Mouse (Mus musculus) lung, postnatal 4 days (tissue): ENCODE measurements at regions not wholly inside any gene's neighbourhood (a gene's known extent, or its start where the extent isn't known, plus 50 kb on each side); places are given as distances from the start of the nearest gene placed in this dataset.
A peak's percentile ranks its signal among the peaks of the same experiment; 100 is the strongest.

ENCODE experiments used
- DNase-seq, 2 experiments: peaks; one replicate each; pipeline ENCODE4 v3.0.0; 2021

DNA sequence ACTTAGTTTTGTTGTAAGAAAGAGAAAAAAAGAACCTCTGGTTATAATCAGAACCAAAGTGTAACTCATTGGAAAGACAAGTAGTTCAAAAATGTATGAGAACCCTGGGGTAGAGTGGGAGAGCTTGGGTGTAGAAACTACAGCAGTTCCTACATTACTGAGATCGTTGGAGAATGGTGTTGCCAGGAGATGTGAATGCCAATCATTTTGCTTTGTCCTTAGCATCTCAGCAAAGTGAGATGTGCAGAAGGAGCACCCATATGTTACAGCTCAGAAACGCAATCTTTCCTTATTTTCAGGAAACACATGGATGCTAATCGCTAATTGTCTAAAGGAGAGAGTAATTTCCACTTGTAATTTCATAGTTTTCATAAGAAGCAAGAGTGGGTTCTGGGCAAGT, 286.2 kb upstream of the Mctp2 start:
- DNase-seq, result no peak

DNA sequence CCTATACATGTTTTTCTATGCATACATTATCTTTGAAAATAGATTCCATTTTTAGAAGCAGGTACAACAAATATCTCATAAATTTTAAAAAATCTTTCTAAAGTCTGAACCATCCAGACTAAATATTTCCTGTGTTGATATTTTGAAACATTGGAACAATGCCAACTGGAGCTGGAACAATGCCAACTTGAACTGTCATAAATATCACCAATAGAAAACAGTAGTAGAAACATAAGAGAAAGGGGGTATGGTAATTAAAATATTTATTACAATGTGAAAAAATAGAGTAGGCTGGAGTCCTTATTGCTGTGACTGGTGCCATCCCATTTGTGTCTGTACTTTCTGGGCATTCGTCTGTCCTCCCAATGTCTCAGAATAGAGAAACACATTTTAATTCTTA, 286.9 kb upstream of the Mctp2 start:
- DNase-seq, result peak in 1 of 2 experiments; percentile 7

DNA sequence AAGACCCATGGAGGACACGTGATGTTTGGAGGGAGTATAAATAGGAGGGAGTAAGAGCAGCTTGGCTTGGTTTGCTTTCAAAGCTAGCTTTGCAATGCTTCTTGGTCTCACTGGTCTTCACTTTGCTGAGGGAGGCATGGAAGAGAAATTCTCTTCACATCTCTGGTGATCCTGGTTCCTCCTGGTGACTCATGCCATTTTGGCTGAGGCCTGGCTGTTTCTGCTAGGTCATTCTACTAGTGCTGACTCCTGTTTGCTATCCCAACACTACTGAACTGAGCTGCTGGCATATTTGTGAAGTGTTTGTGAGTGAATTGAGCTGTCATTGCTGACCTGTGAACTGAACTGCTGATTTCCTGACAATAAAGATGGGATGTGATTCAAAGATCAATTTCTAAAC, 288.3 kb upstream of the Mctp2 start:
- DNase-seq, result no peak

DNA sequence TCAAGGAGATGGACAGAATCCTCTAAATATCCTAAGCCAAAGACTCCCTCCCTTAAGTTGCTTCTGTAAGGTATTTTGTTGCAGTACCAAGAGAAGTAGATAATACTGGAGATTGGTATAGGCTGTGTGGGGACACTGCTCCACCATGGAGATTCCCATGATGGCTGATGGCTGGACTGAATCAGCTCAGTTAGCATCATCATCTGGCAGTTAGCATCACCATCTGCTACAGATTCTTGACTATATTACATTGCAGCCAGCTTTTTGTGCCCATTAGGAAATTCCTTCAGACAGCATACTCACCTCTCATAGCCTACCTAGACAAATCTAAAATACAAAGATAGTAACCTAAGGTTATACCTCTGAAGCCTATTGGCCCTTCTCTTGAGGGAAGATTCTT, 290.6 kb upstream of the Mctp2 start:
- no peak for DNase-seq

DNA sequence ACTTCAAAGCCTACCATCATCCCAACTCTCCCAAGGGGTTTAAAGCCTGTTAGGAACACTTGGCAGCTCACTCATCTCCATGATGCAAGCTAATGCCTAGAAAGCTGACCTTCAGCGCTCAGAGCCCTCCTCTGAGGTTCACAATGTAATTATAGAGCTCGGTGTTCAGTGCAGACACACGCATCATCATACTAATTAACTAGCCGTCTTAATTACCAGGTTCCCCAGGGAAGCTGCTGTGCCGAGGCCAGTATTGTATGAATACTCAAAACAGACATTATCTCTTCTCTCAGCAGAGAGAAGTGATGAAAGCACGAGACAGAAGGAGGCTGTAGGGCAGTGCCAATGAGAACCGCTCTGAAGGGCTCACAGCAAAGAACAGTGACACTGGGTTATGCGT, 295.5 kb upstream of the Mctp2 start:
- DNase-seq, result no peak

DNA sequence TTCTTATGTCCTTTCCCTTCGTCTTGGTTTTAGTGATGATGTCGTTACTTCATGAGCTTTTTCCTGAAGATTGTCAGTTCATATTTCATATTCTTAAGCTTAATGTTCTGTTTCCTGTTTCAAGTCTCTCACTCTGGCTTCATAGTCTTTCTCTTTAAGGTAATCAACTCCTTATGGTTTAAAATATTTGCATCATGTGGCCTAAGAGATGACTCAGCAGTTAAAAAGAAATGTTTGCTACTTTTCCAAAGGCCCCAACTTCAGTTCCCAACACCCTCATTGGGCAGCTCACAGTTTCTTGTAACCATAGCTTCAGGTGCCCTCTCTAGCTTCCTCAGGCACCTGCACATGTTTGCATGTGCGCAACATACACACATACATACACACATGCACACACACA, 303.4 kb upstream of the Mctp2 start:
- DNase-seq, result no peak

DNA sequence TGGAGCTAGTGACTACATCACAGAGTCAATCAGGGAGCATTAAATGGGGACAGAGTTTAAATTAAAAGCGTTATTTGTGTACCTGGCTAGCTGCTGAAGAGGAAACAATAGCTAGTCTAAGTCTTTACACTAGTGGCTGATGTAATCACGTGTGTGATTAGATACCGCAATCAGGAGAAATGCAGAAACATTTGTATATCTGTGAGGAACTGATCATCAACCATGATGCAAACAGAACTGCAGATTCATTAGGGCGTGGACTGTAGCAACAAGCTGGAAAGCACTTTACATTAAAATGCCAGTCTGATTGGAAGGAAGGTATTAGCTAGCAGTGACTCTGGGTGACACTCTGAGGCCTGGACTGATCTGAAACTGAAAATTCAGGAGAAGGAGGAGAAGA, 308.8 kb upstream of the Mctp2 start:
- no peak for DNase-seq

DNA sequence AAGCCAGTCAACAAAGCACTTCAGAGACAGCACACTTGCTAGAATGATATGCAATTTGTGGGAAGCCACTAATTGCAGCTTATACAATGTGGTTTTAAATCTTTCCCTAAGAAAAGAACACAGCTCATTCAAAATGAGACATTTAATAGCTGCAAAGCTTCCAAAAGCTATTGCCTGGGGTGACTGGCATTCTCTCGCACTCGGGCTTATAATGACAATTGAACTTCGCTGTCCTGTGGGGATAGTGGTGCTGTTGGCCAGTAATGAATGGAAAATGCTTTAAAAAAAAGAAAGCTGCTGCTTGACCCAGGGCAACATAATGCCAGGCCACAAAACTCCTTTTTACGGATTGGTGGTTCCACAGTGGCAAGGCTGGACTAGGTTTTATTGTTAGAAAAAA, 321.0 kb upstream of the Mctp2 start:
- DNase-seq, result no peak

DNA sequence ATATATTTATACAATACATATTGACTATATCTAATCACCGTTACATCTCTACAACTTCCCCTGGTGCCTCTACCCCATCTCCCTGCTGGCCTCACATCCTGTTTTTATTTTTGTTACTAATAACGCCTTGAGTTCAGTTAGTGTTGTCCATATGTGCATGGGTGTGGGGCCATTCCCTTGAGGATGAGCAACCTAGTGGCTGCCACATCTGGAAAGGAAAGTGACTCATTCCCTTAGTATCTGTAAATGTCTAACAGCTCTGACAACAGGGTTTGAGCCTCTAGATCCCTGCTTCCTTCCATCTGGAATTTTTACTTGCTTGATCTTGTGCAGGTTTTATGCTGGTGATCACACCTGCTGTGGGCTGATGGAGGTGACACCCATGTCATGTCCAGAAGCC, 333.2 kb upstream of the Mctp2 start:
- DNase-seq, result no peak

DNA sequence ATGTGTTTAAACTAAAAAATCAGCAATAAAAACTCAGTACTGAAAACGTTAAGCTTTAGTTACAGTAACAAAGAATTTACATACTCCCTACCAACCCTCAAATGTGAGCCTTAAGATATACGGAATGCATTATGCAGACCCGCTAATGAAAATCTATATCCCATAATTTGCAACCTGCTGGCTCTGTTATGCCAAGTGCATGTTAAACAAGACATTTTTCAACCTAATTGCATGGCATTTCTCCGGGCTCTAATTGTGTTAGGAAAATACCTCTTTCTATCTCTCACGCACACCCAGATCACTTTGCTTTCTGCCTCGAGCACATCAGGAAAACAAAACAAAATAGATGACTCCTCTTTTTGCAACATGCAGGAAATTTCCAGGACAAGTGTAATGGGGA, 368.6 kb upstream of the Mctp2 start:
- no peak for DNase-seq

DNA sequence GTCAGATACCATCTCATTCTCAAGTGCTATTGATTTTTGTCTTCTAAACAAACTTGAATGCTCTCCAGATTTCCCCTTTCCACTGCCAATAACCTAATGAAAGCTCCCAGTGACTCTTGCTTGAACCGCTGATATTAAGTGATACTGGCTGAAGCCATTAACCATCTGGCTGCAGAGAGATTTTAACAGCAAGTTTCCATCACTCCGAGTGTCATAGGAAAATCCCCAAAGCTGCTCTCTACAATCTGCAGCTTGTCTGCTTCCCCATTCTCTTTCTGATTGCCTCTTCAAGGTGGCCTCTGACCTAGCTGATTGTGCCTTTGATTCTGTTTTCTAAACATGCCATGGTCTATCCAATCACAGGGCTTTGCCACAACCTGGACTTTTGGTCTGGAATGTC, 379.4 kb upstream of the Mctp2 start:
- DNase-seq, result no peak

DNA sequence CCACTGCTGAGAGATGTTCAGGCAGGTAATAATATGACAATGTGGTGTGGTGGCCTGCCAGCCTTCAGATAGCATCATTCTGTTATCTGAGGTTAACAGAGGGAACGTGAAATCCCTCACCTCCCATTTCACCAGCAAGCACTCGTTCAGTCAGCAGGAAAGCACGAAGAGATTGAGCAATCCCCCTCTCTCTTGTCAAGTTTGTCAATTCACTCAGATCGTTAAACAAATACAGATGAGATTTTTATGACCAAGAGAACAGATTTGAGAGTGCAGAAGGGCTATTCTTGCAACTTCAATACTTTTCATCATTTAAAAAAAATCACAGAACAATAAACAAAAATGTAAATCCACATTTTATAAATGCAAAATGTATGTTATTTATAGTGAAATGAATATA, 380.9 kb upstream of the Mctp2 start:
- DNase-seq, result no peak

DNA sequence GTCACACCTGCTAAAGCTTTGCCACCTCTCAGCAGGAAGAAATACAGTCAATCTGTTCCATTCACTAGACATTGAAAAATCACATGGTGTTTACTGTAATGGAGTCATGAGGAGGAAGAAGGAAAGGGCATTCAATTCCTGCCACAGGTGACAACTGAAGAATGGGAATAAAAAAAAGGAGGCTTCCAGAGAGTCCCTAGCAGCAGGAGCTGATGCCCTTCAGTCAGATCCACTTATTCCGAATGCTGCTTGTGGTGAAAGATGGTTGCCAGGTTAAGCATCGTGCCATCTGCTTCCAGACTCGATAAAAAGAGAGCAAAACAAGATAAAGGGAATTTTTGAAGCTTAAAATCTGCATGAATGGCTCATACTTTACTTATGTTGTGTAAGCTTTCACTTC, 385.0 kb upstream of the Mctp2 start:
- DNase-seq, result no peak

DNA sequence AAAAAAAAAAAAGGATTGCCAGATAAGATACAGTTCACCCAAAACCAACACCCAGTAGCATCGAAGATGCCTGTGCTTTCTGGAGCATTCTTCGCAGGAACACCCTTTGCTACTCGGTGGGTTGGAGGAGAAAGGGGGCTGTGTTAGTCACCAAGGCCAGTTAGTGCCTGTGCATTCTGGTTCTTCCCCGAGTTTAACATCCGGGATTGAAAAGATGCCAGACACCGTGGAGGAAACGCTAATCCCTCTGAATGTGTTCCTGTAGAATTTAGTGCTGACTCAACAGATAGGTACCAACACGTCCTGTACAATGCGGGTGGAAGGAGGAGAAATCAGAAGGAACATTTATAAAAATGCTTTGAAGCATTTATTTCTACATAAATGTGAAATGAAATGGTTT, 385.5 kb upstream of the Mctp2 start:
- no peak for DNase-seq

DNA sequence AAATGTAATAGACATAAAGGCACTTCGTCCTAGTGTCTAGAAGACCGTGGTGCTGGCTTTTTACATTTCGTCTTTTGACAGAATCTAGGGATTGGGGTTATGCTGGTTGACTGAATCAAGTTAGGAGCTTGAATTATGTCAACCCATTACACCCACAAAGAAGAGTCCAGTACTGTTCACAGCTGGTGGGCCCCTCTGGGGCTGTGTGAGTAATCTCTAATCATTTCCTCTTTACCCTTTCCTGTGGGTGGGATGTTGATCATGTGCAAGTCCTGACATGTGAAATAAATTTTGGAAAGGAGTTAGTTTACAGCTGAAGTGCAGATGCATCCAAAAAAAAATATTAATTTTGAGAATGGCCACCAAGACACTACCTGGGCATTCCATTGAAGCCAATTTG, 390.3 kb upstream of the Mctp2 start:
- DNase-seq, result no peak

DNA sequence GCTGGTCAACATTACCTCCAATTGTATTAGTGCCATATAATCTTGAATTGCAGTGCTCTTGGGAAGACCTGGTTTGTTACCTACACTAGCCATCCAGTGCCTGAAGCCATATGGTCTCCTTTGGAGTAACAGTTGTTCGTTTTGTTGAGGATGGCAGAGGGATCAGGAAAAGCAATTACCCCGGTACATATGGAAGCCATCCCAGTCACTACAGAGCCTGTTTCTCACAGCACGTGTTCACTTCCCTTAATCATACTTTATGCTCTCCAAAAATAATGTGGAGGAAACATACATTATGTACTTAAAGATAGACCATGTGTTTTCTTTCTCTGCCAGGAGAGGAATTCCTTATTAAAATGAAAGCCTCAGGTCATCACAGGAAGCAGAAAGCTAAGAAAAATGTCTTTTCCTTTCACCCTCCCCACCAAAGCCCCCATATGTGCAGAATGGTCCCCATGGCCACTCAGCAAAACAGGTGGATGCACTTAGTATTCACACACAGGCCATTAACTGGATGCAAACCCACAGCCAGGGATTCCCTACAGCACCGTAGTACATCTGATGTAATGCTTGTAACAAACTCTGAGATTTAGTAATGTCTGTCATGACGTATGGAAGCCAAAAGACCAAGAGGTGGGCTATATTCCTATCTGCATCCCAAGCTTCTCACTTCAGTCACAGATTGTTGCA, 397.4 kb upstream of the Mctp2 start:
- DNase-seq, result no peak

DNA sequence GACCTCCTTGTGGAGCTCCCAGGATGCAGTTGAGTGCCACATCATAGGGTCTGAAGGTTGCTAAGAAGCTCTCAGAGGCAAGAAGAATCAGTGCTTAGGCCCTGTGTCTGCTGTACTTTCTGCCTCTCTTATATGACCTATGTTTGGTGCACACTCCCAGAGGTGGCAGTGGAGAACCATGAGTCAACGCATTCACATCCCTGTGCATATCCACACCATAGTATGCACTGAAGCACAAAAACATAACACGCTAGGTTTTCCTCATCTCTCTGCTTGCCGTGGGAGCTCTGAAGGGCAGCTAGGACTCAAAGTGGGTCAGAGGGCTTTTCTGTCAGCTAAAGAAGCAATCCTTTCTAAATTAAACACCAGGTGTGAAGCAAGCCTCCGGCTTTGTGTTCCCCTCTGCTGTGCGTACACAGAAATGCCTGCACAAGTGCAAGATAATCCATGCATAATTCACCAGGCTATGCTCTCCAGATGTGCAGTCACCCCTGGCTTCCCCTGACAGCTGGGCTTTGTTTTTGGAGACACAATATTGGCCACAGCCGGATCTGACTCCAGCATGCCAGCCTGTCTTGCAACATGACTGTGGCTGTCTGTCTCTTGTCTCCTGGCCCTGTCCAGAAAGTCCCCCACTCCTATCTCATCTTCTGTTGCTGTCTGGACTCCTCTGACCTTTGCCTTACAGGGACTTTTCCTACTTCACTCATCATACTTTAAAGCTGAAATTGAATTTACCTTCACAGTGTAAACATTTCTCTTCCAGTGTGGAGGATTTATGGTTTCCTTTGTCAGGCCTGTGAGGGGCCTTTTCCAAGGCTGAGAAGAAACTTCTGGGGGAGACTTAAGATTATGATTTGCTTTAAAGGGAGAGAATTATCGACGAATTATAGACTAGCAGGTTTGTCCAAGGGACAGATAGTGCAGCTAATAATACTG, 405.1 kb upstream of the Mctp2 start:
- peak; percentile 6 to 45 for DNase-seq

DNA sequence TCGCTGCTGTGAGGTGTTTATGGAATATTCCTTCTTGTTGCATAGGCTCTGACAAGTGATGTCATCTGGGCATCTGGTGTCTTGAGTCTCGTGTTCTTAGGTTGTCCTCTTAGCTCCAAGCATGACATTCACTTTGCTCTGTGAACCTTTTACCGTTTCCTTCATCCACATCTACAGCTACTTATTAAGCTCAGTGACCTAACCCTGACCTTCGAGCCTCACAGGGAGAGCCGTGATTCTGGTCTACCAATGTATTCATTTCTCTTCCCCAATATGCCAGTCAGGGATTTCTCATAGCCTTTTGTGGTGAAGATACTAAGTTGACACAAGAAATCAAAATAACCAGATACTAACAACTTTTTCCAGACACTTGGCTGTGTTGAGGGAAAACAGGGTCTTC, 409.0 kb upstream of the Mctp2 start:
- DNase-seq, result no peak

DNA sequence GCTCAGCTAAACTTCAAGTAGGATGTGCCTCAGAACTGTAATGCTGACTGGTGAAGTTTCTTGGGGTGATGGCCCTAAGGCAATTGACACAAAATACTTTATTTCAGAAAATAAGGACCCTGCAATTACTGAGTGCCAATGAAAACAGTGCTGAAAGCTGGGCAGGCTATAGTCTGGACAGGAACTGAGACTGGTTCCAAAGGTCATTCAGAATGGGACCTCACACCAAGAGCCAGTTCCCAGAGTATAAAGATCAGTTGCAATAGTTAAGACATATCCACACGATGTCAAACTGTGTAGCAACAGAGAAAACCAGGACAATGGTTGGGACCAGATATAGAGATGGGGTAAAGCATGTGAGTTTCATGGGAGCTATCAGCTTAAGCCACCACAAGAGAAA, 409.6 kb upstream of the Mctp2 start:
- DNase-seq, result no peak

DNA sequence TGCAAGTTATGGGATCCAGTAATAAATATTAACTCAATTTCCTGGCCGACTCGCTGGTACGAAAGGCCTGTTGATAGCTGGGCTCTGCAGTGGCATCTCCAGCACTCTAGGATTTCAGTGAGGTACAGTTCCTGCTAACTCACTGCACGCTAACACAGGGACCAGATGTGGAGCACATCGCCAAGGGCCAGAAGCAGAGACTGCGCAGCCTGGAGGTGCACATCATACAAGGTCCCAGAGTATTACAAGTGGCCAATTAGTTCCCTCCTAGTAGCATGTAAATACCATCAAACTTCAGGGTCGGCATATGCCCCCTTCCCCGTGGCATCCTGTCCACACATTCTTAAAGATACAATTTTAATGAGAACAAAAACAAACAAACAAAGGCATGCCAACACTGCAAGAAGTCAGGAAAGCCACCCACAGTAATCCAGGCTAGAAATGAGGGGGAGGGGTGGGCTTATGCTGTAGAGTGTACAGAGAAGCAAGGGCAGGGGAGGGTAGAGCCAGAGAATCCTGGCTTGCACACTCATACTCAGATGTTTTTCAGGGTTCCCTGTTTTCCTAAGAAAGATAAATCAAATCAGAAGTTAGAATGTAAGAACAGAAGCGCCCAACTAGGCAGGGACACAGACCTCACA, 419.9 kb upstream of the Mctp2 start:
- no peak for DNase-seq

DNA sequence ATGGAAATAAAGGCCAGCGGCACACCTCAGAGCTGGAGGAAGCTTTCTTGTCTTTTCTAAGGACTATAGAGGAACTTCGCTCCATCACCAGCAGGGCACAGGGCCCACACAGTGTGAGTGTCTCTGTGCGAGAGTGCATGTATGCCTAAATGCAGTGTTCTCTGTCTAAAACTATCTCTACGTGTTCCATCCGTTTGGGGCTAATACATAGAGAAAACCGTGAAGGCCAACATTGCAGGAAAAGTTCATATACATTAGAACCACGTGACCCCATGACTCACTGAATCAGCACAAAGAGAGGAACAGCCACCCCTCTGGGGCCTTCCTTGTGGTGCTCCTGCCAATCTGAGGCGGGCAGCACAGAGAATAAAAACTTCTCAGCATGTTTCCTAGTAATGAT, 431.4 kb upstream of the Mctp2 start:
- DNase-seq, result no peak

DNA sequence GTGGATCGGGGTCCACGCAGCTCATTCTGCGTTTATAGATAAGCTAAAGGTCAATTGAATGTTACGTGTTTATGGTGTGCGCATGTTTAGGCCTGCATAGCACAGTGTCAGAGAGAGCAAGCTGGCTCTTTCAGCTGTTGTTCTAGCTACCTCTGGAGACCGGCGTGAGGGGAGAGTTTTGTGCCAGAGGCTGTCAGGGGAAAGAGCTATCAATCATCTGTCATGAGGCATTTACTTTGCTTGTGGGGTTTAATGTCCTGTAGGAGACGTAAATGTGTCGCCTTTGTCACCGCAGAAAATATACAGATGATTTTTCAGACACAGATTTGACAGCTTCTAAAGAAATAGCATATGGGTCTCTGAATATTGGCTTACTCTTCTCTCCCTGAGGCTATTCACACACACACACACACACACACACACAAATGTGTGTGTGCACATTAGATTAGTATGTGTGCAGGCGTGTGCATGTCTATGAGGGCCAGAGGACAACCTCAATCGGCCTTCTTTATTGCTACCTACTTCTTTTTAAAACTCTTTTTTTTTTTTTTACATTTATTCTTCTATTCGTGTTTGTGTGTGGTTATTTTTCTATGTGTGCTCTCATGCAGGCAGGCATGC, 432.0 kb upstream of the Mctp2 start:
- no peak for DNase-seq

DNA sequence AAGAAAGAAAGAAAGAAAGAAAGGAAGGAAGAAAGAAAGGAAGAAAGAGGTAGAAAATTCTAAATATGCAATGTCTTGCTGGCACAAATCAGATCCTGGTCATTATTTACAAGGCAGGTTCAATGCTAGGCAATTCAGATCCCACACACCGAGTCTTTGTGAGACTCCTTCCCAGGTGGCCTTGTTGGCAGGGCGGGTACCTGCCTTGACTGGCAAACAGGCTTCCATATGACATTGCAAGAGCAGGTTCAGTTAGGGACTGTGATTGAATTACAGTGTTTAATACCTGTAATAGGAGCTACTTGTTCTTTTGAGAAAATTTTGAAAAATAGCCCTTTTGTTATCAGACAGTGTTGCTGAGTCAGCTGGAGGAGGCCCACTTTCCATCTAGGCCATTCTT, 436.0 kb upstream of the Mctp2 start:
- DNase-seq, result no peak

DNA sequence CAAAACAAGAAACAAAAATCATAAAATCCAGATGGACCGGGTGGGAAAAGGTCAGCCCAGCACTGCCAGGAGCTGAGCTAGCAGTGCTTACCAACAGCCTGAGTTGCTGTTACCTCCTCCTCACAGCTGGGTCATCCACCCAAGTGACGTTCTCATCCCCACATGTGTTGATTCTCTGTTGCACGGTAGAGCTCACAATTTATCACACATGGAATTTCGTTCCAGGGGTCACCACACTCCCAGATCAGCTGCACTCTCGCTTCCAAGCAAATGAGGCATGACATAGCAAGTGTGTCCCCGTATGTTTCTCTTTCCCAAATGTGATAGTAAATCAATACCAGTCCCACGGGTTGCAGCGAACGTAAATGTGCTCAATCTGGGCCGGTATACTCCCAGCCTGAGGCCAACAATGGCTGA, 445.1 kb upstream of the Mctp2 start:
- no peak for DNase-seq
